Mouse (Mus musculus) common myeloid progenitor, adult 5-6 weeks (primary cell): ENCODE data around the gene Ddx19a. TPM values are rescaled to one million over a fixed set of nuclear protein-coding genes. Genes with fewer than 3 reads are reported as not detected.
"Not testable (repeated sequence)": the region's sequence is repeated elsewhere in the genome, so short reads cannot be mapped to it uniquely, and the experiment has no call there.

ENCODE experiments used
- ATAC-seq: replicated peaks from 2 replicates; pipeline ENCODE4 v1.8.0; 2016; ENCODE audit warnings: low read depth, mild to moderate bottlenecking, moderate TSS enrichment, inconsistent platforms; ENCODE audit not compliant: poor library complexity, severe bottlenecking
- total RNA-seq: library from RNA; stranded (forward); fragments of 200-1000, 187-1606 nt; gene quantifications from 2 replicates; pipeline ENCODE4 v1.2.3, GENCODE M21; 2017

The Ddx19a gene
- total RNA-seq, 1 experiment from 2014 or later, result 51.8 TPM

DNA sequence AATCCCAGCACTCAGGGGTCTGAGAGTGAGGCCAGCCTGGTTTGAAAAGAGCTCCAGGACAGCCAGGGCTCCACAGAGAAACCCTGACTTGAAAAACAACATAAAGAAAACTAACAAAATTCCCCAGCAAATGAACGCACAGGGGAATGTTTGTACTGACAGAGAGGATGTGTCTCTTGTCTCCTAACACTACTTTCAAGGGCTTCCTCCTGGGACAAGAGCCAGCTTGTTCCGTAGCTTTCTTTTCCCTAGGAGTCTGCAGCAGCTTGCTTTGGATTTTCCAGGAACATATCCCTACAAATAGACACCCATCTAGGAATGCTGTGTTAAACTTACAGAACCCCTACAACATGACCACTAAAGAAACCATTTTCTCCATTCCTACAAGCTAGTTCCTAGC lies 19.6 kb downstream of the Ddx19a start:
- not testable (repeated sequence) for ATAC-seq

GRCm38 (mm10) chr8:110976532-110976931 lies 21.1 kb downstream of the Ddx19a start:
- ATAC-seq, result not testable (repeated sequence)

DNA sequence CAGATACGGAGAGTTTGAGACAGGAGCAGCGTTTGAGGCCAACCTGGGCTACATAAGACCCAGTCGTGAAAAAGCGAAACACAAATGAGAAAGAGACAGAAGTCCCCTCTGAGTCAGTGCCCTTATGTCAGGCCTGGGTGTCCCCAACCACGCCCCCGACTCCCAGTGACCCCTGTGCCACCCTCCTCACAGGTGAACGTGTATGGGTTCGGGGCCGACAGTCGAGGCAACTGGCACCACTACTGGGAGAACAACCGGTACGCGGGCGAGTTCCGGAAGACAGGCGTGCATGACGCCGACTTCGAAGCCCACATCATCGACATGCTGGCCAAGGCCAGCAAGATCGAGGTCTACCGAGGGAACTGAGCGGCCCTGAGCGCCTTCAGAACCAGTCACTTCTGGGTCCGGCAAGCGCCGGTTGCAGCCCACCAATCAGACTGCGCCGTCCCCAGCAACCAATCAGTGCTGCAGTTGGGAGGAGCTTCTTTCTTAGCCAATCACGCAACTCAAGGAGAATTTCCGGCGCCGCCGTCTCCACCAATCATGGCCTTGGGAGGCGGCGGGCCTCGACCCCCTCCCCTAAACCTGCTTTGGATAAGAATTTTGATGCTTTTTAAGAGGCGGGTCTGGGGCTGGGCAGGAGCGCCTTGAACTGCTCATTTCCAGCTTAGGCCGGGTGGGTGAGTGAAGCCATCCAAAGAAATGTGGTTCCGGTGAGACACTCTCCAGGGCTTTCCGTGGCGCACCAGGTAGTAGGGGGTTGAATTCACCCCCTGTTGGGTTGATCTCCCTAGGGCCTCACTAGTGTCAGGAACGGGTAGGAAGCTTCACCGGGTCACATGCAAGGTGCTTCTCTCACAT lies 27.5 kb downstream of the Ddx19a start:
- peak; percentile 97 for ATAC-seq

GRCm38 (mm10) chr8:110967326-110967725 lies 30.3 kb downstream of the Ddx19a start:
- no peak for ATAC-seq

GRCm38 (mm10) chr8:110966586-110966985 lies 31.0 kb downstream of the Ddx19a start:
- no peak for ATAC-seq

DNA sequence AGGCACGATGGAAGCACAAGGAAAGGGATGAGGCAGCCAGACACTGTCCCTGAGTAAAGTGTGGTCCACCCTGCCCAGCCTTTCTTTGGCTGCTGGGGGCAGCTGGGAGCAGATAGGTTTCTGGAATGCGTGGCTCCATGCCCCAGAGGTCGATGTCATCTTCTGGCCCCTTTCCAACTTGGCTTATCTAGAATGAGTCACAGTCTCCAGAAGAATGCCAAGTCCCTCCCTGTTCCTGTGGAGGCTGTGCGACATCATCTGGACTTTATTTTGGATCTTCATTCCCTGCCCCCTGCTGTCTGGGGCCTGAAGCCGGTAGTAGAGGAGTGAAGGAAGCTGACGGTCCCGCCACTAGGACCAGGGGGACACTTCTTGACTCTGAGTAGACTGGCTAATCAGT lies 32.0 kb downstream of the Ddx19a start:
- ATAC-seq, result no peak; the same call in 1 of the 2 replicates

DNA sequence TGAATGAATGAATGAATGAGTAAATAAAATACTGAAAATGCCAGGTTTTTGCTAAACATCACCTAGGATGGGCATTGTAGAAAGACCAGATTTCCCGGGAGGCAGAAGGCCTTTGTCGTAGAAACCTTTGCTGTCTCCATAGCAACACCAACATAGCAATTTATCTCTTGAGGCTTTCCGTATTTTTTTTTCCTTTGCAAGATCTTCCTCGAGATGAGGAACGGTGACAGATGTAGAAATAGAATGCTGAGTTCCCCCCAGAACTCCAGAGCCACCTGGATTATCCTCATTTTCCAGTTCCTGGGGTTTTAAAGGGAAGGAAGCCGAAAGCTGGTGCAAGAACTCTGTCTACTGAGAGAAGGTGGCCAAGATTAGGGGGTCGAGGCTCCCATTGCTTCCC lies 32.9 kb downstream of the Ddx19a start:
- no peak for ATAC-seq

- no peak for ATAC-seq
These were observed 34.5 kb downstream of the Ddx19a start for GRCm38 (mm10) chr8:110963051-110963450.

DNA sequence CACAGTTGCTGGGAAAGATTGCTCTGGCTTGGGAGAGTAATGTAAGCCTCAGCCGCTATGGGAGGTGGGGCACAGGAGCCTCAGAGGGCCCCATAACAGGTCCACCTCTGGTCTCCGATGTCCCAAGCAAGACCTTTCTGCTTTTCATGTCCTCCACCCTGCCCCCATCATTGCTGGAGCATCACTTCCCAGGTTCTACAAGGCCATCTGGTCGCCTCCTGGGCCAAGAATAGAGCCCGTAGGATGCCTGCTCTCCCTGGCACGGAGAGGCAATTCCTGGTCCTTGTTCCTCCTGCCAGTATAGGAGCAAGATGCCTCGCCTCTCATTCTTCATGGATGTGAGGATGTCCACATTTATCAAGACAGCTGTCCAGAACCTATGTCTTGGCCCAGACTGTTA lies 37.7 kb downstream of the Ddx19a start:
- no peak for ATAC-seq

DNA sequence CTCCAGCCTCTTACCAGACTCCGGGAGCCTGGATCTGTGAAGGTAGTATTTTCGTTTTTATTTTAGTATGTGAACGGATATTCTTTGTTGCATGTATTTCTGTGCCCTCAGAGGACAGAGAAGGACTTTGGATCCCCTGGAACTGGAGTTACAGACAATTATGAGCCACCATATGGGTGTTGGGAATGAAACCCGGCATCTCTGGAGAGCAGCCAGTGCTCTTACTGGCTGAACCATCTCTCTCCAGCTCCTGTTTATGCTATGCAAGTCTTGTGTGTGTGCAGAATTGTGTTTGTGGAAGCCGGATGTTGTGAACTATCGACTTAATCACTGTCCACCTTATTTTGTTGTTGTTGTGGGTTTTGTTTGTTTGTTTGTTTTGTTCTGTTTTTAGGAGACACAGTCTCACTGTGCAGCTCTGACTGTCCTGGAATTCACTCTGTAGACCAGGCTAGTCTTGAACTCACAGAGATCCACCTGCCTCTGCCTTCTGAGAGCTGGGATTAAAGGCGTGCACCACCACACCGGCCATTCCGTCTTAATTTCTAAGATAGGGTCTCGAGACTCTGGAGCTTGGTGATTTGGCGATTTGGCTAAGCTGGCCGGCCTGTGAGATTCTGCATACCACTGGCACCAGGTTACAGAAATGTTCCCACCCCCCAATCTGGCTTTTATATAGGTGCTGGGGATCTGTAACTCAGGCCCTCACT lies 38.4 kb downstream of the Ddx19a start:
- ATAC-seq, result no peak

- not testable (repeated sequence) for ATAC-seq
These were observed 39.0 kb downstream of the Ddx19a start for GRCm38 (mm10) chr8:110958553-110958952.

GRCm38 (mm10) chr8:110958135-110958534 lies 39.5 kb downstream of the Ddx19a start:
- no peak for ATAC-seq

- no peak for ATAC-seq
These were observed 40.1 kb downstream of the Ddx19a start for GRCm38 (mm10) chr8:110957471-110957870.

DNA sequence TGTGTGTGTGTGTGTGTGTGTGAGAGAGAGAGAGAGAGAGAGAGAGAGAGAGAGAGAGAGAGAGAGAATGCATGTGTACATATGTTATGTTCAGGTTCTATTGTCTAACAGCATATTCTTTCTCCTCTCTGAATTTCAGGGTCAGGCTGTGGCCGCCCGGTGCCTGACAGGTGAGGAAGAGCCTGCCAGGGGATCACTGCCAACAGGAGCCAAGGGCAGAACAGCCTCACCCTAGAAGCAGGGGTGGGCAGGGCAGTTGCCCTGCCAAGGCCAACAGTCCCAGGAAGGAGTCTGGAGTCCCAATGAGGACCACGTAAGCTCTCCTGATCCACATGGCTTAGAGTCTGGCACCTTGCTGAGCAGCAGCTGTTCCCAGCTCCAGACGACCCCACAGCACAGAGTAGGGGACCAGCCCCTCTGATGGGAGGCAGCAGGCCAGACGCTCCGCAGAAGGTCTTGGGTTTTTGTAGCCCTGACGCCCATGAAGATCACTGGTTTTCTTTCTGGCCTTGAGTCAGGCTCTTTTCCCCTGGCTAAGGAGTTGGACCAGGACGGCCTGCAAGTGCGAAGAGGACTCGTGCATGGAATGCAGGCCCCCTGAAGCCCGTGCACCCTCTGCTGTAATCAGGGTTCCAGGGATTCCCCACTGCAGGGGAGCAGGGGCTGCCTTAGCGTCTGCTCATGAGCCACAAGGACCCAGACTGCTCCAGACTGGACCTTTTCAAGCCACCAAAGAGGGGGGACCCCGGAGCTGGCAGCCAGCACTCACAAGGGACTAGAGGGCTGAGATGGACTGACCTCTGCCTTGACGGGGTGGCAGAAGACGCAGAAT lies 40.8 kb downstream of the Ddx19a start:
- ATAC-seq, result no peak

DNA sequence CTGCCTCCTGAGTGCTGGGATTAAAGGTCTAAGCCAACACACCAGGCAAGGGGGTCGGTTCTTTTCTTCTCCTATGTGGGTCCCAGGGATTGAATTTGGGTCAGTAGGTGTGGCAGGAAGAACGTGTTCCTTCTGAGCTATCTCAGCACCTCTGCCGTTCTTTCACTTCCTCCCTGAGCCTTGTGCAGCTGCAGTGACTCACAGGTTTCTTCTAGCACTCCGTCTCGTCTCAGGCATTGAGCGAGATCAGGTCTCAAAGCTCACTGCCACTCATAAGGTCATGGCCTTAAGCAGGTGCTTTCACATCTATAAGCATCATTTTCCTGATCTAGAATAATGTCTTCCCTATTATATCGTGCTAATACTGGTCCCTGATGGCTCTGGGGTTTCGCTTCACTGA lies 42.8 kb downstream of the Ddx19a start:
- ATAC-seq, result peak; percentile 67

GRCm38 (mm10) chr8:110950065-110950484 lies 47.5 kb downstream of the Ddx19a start:
- 0 out of 2 replicates have a peak, but pooled peaks have one; percentile 18 for ATAC-seq

GRCm38 (mm10) chr8:110945716-110946115 lies 51.9 kb downstream of the Ddx19a start:
- peak; percentile 24 for ATAC-seq

DNA sequence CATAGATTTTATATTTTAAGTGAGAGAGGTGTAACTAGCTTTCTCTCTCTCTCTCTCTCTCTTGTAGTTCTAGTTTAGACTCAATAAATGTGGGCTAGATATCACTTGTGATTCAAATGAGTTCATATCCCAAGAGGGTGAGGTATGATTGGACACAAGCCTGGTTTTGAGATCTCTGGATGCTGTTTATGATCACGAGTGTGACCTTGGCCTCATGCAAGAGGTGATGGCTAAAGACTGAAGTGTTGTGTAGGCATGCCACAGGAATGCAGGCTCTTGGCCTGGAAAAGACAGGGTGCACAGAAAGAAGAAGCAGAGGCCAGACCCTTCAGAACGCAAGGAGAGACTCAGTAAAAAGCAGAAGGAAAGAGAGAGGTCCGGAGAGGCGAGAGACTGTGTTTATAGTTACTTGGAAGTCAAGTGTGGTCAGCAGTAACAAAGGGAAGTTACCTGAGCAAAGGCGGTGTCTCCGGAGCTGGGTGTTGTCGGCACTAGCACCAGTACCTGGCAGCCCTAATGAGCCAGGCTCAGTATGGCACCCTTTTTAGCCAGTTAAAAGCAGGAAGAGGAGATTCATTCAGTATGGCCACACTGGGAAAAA lies 53.2 kb downstream of the Ddx19a start:
- ATAC-seq, result peak; percentile 66

GRCm38 (mm10) chr8:110941453-110941948 lies 56.1 kb downstream of the Ddx19a start:
- ATAC-seq, result no peak
